Mouse (Mus musculus) urinary bladder, adult 2 months (tissue): Measurements from ENCODE around the gene Gm3238. TPM values are rescaled to one million over a fixed set of nuclear protein-coding genes. Genes with fewer than 3 reads are reported as not detected.
"Not testable (repeated sequence)": the region's sequence is repeated elsewhere in the genome, so short reads cannot be mapped to it uniquely, and the experiment has no call there.

Experiments used
- DNase-seq: peaks from one replicate; pipeline ENCODE4 v3.0.0; 2022; ENCODE audit warnings: low spot score
- polyA plus RNA-seq: library from polyadenylated mRNA; depleted of rRNA; stranded (reverse); fragments of >200 nt; gene quantifications from 2 replicates; pipeline ENCODE4 v1.2.3, GENCODE M21; 2012; rRNA removed

The Gm3238 gene
- polyA plus RNA-seq: not detected in 2 replicates

DNA sequence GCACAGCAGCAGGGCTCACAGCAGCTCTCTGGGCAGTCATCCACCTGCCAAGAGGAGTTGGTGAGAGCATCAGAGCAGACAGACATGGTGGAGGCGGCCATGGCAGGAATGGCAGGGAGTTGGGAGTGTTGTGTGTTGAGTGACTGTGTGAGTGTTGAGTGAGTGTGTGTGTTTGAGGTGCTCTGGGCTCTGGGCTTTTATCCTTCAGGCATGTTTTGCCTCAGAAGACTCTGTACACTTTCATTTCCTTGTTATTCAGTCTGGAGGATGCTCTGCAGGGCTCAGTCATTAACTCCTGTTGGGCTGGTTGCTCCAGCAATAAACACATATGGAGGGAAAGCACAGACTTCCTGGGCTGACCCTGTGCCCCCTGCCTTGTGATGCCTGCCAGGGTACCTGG lies at the start of gene Gm3238:
Gene Gm3238 (minus strand): TSS at position 101 of the 400 bp plus-strand sequence.
- DNase-seq: not testable (repeated sequence)

DNA sequence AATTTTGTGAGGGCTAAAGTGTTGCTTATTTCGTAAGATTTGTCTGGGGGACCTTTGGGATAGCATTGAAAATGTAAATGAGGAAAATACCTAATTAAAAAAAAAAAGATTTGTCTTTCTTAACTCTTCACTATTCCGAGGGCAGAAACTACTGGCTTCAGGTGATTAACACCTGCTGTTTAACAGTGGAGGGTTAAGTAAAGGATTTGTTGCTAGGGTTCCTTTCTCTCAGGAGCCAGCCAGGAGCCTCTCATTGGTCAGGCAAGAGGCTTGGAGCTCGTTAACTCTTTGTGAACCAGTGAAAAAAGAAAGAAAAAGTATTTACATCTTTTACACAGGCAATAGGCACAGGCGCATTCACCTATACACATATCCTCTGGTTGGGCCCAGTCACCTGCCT lies 48.1 kb upstream of the Gm3238 start:
- DNase-seq: no peak

DNA sequence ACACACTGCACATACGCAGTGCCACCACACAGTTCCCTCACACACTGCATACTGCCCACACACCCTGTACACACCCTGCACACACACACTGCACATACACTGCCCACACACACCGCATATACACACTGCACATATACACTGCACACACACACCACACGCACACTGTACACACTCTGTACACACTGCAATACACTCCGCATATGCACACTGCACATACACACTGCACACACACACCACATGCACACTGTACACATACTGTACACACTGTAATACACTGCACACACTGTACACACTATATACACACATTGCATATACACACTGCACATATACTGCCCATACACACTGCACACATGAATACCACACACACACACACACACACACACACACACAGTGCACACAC lies 47.4 kb upstream of the Gm3238 start:
- DNase-seq: no peak

DNA sequence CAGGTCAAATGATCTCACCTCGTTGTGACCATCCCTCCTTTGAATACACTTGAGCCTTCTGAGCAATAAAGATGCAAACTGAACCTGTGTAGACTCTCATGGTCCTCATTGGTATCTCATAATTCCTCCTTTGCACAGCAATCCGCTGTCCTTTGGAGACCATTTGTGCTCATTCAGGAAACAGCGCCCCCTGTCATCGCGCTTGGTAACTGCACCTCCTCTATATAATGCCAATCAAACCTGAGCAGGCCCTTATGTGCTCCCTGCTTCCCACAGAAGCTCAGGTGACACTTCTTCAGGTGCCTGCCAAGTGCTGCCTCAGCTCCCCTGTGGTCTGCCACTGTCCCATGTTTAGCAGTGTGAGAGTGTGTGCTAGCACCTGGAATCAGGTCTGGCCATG lies 44.4 kb upstream of the Gm3238 start:
- peak; percentile 18 for DNase-seq

DNA sequence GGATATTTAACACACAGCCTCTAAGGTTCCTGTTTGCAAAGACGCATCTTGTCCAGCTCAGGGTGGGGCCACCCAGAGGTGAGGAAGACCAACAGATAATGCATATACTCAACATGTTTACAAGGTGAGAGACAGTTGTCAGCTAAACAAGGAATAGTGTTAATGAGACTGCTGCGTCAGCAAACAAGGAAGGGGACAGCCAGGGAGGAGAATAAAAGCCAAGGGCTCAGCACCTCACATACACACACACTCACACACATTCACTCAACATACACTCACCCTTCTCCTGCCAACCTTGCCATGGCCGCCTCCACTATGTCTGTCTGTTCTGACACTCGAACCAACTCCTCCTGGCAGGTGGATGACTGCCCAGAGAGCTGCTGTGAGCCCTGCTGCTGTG lies 43.3 kb upstream of the Gm3238 start, which contains the start of gene Gm2696:
Gene Gm2696 (plus strand): TSS at position 301 of the 400 bp plus-strand sequence.
- DNase-seq: no peak

DNA sequence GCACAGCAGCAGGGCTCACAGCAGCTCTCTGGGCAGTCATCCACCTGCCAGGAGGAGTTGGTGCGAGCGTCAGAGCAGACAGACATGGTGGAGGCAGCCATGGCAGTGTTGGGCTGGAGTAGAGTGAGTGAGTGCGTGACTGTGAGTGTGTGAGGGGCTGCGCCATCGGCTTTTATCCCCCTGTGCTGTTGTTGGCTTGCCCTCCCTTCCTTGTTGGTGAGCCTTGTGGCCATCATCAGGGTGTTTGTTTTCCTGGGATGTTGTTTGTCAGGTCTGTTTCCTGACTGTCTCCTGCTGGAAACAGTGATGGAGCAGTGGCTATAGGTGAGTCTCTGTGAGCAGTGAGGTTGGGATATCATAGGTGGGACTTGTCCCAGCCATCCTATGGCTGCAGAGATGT lies 40.6 kb upstream of the Gm3238 start, which contains the start of gene Gm9507:
Gene Gm9507 (minus strand): TSS at position 101 of the 400 bp plus-strand sequence.
- DNase-seq: no peak

DNA sequence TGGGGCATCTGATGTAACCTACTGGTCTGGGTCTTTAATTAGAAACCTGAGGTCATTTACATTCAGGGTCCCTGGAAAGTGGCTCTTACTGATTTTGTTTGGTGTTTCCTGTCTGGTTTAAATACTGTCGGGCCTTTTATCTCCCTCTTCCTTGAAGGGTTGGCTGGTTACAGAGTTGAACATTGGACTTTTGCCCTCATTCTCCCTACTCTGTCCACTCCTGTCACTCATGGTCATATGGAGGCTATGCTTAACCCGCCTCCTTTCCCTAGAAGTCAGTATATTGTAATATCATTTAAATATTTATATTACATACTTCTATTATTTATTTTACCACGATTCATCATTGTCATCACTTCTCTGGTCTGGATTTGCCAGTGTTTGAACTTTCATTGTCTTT lies 33.0 kb upstream of the Gm3238 start:
- no peak for DNase-seq

DNA sequence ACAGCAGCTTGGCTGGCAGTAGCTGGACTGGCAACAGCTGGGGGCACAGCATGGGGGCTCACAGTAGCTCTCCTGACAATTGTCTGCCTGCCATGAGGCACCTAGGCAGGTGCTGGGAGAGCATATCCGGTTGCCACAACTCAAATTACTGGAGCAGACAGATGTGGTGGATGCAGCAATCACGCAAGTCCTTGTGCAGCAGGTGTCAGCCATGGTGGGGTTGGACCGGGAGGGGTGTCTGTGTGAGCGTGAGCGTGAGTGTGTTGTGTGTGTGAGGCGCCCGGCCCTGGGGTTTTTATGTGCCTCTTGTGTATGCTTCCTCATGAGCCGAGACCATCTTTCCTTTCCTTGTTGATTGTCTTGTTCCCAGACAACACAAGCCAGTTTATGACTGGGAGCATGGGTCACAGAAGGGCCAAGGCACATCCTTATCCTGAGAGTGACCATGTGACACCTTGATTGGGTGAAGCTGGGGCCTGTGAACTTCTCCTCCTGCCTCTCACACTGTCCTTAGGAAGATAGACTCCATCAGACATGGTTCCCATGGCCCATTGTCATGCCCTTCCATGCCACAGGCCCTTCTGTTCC lies 27.9 kb upstream of the Gm3238 start, which contains the start of gene Gm19668:
Gene Gm19668 (minus strand): TSS at position 213 of the 588 bp plus-strand sequence.
- no peak for DNase-seq

DNA sequence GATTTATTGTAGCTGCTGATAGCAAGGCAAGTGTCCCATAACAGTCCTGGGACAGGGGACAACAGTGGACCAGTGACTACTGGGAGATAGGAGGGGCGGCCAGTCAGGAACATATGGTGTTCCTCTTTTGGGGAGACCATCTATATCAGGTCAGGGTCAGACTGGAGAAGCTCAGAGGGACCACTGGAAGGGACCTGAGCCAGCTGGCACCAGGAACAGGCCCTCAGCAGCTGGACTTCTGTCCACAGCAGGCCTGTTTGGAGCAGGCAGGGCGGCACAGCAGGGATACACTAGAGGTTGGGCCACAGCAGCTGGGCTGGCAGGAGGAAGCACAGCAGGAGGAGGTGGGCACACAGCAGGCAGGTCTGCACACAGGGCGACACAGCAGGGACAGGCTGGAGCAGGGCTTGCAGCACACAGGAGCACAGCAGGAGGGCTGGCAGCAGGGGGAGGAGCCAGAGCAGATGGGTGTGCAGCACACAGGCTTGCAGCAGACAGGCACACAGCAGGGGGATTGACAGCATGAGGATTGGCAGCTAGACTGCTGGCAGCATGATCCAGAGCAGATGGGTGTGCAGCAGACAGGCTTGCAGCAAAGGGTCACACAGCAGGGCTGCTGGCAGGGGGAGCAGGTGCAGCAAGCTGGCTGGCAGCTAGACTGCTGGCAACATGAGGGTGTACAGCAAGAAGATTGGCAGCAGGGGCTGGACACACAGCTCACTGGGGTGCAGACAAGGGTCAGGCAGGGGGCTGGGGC lies 27.2 kb upstream of the Gm3238 start:
- not testable (repeated sequence) for DNase-seq

DNA sequence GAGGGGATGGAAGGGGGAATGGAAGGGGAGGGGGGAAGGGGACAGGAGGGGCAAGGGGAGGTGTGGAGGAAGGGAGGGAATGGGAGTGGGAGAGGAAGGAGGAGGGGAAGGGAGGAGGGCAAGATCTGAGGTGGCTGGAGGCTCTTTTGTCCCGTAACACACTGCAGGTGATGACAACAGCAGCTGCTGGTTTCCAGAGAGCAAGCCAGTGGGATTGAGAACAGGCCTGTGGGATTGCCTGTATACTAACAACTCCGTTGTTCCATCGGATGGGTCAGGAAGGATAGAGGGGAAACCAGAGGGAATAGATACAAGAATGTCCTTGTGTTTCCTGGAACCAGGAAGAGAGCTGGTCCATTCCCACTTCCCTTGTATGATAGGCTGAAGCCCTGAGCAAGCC lies 26.6 kb upstream of the Gm3238 start:
- no peak for DNase-seq

DNA sequence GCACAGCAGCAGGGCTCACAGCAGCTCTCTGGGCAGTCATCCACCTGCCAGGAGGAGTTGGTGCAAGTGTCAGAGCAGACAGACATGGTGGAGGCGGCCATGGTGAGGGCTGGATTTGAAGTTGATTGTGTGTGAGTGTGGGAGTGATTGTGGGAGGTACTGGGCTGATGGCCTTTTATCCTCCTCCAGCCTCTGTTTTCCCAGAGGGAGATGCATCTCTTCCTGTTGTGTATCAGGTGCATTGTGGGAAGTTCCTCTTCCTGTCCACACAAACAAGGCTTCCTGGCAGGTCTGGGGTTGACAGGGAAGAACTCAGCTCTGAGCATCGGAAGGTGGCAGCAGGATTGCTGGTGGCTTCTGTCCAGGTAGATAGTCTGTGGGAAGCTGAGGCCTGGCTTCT lies 23.9 kb upstream of the Gm3238 start, which contains the start of gene Gm9639:
Gene Gm9639 (minus strand): TSS at position 101 of the 400 bp plus-strand sequence.
- DNase-seq: no peak

DNA sequence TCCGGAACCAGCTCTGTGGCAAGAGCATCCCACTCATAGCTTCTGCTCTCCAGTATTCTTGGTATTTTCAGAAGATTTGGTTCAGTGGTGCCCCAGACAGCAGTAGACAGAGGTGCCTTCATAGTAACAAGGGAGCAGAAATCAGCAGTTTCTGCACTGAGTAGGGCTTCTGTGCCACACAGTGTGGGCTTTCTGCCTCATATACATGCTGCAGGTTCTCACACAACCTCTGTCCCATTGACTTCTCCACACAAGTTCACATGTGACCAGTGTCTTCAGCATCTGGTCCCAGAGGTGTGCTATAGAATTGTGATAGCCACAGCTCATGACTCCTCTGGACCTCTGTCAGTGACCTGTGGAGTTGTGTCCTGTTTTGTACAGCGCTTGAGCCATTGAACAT lies 17.5 kb upstream of the Gm3238 start:
- no peak for DNase-seq

DNA sequence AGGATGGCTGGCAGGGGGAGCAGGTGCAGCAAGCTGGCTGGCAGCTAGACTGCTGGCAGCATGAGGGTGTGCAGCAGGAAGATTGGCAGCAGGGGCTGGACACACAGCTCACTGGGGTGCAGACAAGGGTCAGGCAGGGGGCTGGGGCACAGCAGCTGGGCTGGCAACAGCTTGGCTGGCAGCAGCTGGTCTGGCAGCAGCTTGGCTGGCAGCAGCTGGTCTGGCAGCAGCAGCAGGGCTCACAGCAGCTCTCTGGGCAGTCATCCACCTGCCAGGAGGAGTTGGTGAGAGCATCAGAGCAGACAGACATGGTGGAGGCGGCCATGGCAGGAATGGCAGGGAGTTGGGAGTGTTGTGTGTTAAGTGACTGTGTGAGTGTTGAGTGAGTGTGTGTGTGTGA lies 16.8 kb upstream of the Gm3238 start, which contains the start of gene Gm7137:
Gene Gm7137 (minus strand): TSS at position 325 of the 400 bp plus-strand sequence.
- DNase-seq: not testable (repeated sequence)

DNA sequence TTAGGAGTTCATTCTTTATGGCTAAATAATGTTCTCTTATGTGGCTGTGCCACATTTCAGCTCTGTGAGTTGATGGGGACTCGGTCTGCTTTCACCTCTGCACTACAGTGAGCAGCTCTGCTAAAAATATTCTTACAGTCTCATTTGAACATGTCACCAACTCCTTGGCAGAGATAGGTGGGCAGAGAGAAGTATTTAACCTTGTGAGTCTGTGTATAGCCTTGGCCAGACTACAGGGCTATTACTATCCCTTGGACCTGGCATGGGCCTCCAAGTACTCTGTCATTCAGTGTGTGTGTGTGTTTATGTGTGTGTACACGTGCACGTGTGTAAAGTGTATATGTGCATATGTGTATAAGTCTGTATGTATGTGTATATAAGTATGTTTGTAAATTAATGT lies 12.3 kb upstream of the Gm3238 start:
- not testable (repeated sequence) for DNase-seq

DNA sequence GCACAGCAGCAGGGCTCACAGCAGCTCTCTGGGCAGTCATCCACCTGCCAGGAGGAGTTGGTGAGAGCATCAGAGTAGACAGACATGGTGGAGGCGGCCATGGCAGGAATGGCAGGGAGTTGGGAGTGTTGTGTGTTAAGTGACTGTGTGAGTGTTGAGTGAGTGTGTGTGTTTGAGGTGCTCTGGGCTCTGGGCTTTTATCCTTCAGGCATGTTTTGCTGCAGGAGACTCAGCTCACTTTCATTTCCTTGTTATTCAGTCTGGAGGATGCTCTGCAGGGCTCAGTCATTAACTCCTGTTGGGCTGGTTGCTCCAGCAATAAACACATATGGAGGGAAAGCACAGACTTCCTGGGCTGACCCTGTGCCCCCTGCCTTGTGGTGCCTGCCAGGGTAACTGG lies 11.3 kb upstream of the Gm3238 start, which contains the start of gene Gm3250:
Gene Gm3250 (minus strand): TSS at position 101 of the 400 bp plus-strand sequence.
- DNase-seq: not testable (repeated sequence)

DNA sequence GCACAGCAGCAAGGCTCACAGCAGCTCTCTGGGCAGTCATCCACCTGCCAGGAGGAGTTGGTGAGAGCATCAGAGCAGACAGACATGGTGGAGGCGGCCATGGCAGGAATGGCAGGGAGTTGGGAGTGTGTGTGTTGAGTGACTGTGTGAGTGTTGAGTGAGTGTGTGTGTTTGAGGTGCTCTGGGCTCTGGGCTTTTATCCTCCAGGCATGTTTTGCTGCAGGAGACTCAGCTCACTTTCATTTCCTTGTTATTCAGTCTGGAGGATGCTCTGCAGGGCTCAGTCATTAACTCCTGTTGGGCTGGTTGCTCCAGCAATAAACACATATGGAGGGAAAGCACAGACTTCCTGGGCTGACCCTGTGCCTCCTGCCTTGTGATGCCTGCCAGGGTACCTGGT lies 5.7 kb upstream of the Gm3238 start, which contains the start of gene Gm7138:
Gene Gm7138 (minus strand): TSS at position 101 of the 400 bp plus-strand sequence.
- not testable (repeated sequence) for DNase-seq

DNA sequence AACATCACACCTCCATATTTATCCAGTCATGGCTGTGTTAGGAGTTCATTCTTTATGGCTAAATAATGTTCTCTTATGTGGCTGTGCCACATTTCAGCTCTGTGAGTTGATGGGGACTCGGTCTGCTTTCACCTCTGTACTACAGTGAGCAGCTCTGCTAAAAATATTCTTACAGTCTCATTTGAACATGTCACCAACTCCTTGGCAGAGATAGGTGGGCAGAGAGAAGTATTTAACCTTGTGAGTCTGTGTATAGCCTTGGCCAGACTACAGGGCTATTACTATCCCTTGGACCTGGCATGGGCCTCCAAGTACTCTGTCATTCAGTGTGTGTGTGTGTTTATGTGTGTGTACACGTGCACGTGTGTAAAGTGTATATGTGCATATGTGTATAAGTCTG lies 1.0 kb upstream of the Gm3238 start:
- DNase-seq: not testable (repeated sequence)

DNA sequence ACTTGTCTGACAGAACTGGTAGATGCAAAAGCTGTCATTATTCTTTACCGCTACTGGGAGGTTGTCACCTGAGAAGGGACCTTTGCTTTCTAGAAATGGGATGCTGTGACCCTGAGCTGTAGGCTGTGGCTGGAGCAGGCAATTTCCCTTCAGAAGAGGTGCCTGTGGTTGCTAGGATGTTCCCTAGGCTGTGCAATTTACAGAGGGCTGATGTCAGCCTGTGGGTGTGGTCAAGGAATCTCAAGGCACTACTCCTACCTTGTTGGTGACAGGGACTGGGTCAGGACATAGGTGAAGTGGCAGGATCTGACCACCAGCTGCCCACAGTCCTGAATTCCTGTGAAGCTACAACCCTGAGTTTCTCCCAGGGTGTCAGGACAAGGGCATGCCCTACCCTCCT lies 1.4 kb downstream of the Gm3238 start:
- DNase-seq: no peak

DNA sequence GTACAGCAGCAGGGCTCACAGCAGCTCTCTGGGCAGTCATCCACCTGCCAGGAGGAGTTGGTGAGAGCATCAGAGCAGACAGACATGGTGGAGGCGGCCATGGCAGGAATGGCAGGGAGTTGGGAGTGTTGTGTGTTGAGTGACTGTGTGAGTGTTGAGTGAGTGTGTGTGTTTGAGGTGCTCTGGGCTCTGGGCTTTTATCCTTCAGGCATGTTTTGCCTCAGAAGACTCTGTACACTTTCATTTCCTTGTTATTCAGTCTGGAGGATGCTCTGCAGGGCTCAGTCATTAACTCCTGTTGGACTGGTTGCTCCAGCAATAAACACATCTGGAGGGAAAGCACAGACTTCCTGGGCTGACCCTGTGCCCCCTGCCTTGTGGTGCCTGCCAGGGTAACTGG lies 11.5 kb downstream of the Gm3238 start, which contains the start of gene Gm3233:
Gene Gm3233 (minus strand): TSS at position 101 of the 400 bp plus-strand sequence.
- DNase-seq: not testable (repeated sequence)

DNA sequence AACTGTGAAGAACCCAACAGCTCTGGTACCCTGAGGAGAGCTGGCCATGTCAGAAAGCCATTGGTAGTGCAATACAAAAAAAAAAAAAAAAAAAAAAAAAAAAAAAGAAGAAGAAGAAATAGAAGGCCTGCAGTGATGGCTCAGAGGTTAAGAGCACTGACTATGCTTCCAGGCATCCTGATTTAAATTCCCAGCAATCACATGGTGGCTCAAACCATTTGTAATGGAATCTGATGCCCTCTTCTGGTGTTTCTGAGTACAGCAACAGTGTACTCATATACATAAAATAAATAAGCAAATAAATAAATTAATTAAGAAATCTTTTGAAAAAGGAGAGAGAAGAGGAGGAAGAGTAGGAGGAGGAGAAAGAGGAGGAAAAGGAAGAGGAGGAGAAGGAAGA lies 17.7 kb downstream of the Gm3238 start:
- no peak for DNase-seq

DNA sequence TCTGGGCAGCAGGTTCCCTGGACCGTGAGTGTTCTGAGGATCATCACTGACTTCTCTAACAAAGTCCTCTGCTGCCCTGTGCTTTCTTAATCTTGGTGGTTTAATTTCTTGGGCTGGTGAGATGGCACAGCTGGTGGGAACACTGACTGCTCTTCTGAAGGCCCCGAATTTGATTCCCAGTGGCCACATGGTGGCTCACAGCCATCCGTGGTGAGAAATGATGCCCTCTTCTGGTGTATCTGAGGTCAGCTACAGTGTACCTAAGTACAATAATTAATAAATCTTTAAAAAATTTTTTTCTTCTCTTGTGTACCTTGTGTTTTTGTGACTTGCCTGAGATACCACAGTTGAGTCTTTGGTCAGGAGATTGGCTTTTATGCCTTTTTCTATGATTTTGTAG lies 18.8 kb downstream of the Gm3238 start:
- not testable (repeated sequence) for DNase-seq

DNA sequence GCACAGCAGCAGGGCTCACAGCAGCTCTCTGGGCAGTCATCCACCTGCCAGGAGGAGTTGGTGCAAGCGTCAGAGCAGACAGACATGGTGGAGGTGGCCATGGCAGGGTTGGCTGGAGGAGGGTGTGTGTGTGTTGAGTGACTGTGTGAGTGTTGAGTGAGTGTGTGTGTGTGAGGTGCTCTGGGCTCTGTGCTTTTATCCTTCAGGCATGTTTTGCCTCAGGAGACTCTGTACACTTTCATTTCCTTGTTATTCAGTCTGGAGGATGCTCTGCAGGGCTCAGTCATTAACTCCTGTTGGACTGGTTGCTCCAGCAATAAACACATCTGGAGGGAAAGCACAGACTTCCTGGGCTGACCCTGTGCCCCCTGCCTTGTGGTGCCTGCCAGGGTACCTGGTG lies 19.9 kb downstream of the Gm3238 start, which contains the start of gene Gm9736:
Gene Gm9736 (minus strand): TSS at position 101 of the 400 bp plus-strand sequence.
- not testable (repeated sequence) for DNase-seq
